Mouse (Mus musculus): ENCODE measurements around the gene Casp6. TPM values are rescaled to one million over a fixed set of nuclear protein-coding genes. Genes with fewer than 3 reads are reported as not detected.

The Casp6 gene
- polyA plus RNA-seq, 1 experiment from 2014 or later, result 20.4 TPM

GRCm38 (mm10) chr3:129886430-129886829 is 14.8 kb upstream of the Casp6 start:
- Histone ChIP-seq H3K4me3 (ENCODE audit: low read depth, low read length) (no peak overlapping the region), H3K4me1 (ENCODE audit: control insufficient read depth, insufficient read depth, low read length) (no peaks in the 10 kb centered on the region), H3K36me3 (ENCODE audit: control insufficient read depth, insufficient read depth, low read length) (peaks cover 3% of the 10 kb centered on the region), H3K9me3 (ENCODE audit: control insufficient read depth, low read length) (no peaks in the 10 kb centered on the region), H3K4me2 (ENCODE audit: low read depth, low read length) (no peak overlapping the region), H3K9ac (replicated peaks; ENCODE audit: low read depth, low read length) (no peak overlapping the region), H3K27ac (ENCODE audit: low read depth, low read length) (no peak overlapping the region), H3K27me3 (ENCODE audit: control insufficient read depth, insufficient read depth, low read length) (no peaks in the 10 kb centered on the region)
- 91% methylated on average over 5 of the region's 5 CpGs for WGBS
- no peak for ATAC-seq (ENCODE audit: low read depth)

- ATAC-seq (ENCODE audit: low read depth), result no peak
- H3K4me3 ChIP-seq (ENCODE audit: low read depth, low read length), result no peak overlapping the region
- no peak overlapping the region for H3K27ac ChIP-seq (ENCODE audit: low read depth, low read length)
- H3K36me3 ChIP-seq (ENCODE audit: control insufficient read depth, insufficient read depth, low read length), result peaks cover 3% of the 10 kb centered on the region
- no peaks in the 10 kb centered on the region for H3K4me1 ChIP-seq (ENCODE audit: control insufficient read depth, insufficient read depth, low read length)
- 90% methylated on average over 13 of the region's 13 CpGs for WGBS
- no peaks in the 10 kb centered on the region for H3K27me3 ChIP-seq (ENCODE audit: control insufficient read depth, insufficient read depth, low read length)
- no peak overlapping the region for H3K4me2 ChIP-seq (ENCODE audit: low read depth, low read length)
- H3K9ac ChIP-seq (replicated peaks; ENCODE audit: low read depth, low read length), result no peak overlapping the region
- H3K9me3 ChIP-seq (ENCODE audit: control insufficient read depth, low read length), result no peaks in the 10 kb centered on the region
These were observed 13.3 kb upstream of the Casp6 start for GRCm38 (mm10) chr3:129887779-129888517.

GRCm38 (mm10) chr3:129892003-129892402 is 9.2 kb upstream of the Casp6 start:
- WGBS, result 96% methylated on average over 5 of the region's 5 CpGs
- ATAC-seq (ENCODE audit: low read depth), result no peak
- H3K4me2 ChIP-seq (ENCODE audit: low read depth, low read length), result no peak overlapping the region

GRCm38 (mm10) chr3:129893143-129893542 is 8.1 kb upstream of the Casp6 start:
- Histone ChIP-seq H3K27ac (ENCODE audit: low read depth, low read length) (no peak overlapping the region), H3K4me1 (ENCODE audit: control insufficient read depth, insufficient read depth, low read length) (no peaks in the 10 kb centered on the region), H3K9ac (replicated peaks; ENCODE audit: low read depth, low read length) (no peak overlapping the region), H3K27me3 (ENCODE audit: control insufficient read depth, insufficient read depth, low read length) (no peaks in the 10 kb centered on the region), H3K9me3 (ENCODE audit: control insufficient read depth, low read length) (no peaks in the 10 kb centered on the region), H3K4me3 (ENCODE audit: low read depth, low read length) (no peak overlapping the region), H3K36me3 (ENCODE audit: control insufficient read depth, insufficient read depth, low read length) (peaks cover 3% of the 10 kb centered on the region), H3K4me2 (ENCODE audit: low read depth, low read length) (no peak overlapping the region)
- WGBS, result 95% methylated on average over 3 of the region's 3 CpGs
- ATAC-seq (ENCODE audit: low read depth), result no peak

More at GRCm38 (mm10) chr3:129892003-129892402, 9.2 kb upstream of the Casp6 start:
- no peaks in the 10 kb centered on the region for H3K27me3 ChIP-seq (ENCODE audit: control insufficient read depth, insufficient read depth, low read length)
- H3K4me1 ChIP-seq (ENCODE audit: control insufficient read depth, insufficient read depth, low read length), result no peaks in the 10 kb centered on the region
- H3K9ac ChIP-seq (replicated peaks; ENCODE audit: low read depth, low read length), result no peak overlapping the region
- no peaks in the 10 kb centered on the region for H3K9me3 ChIP-seq (ENCODE audit: control insufficient read depth, low read length)
- H3K27ac ChIP-seq (ENCODE audit: low read depth, low read length), result no peak overlapping the region
- no peak overlapping the region for H3K4me3 ChIP-seq (ENCODE audit: low read depth, low read length)
- H3K36me3 ChIP-seq (ENCODE audit: control insufficient read depth, insufficient read depth, low read length), result peaks cover 3% of the 10 kb centered on the region

GRCm38 (mm10) chr3:129896591-129896990 is 4.6 kb upstream of the Casp6 start:
- H3K4me1 ChIP-seq (ENCODE audit: control insufficient read depth, insufficient read depth, low read length), result no peaks in the 10 kb centered on the region
- no peak for ATAC-seq (ENCODE audit: low read depth)
- H3K9ac ChIP-seq (replicated peaks; ENCODE audit: low read depth, low read length), result no peak overlapping the region
- no peaks in the 10 kb centered on the region for H3K36me3 ChIP-seq (ENCODE audit: control insufficient read depth, insufficient read depth, low read length)
- H3K4me3 ChIP-seq (ENCODE audit: low read depth, low read length), result no peak overlapping the region
- H3K9me3 ChIP-seq (ENCODE audit: control insufficient read depth, low read length), result no peaks in the 10 kb centered on the region
- no peak overlapping the region for H3K27ac ChIP-seq (ENCODE audit: low read depth, low read length)
- WGBS, result 86% methylated on average over 6 of the region's 6 CpGs
- H3K4me2 ChIP-seq (ENCODE audit: low read depth, low read length), result no peak overlapping the region
- H3K27me3 ChIP-seq (ENCODE audit: control insufficient read depth, insufficient read depth, low read length), result no peaks in the 10 kb centered on the region

- H3K27me3 ChIP-seq (ENCODE audit: control insufficient read depth, insufficient read depth, low read length), result no peaks in the 10 kb centered on the region
- H3K27ac ChIP-seq (ENCODE audit: low read depth, low read length), result no peak overlapping the region
- ATAC-seq (ENCODE audit: low read depth), result no peak
- no peak overlapping the region for H3K9ac ChIP-seq (replicated peaks; ENCODE audit: low read depth, low read length)
- 66% methylated on average over 4 of the region's 4 CpGs for WGBS
- no peaks in the 10 kb centered on the region for H3K36me3 ChIP-seq (ENCODE audit: control insufficient read depth, insufficient read depth, low read length)
- H3K4me3 ChIP-seq (ENCODE audit: low read depth, low read length), result no peak overlapping the region
- no peak overlapping the region for H3K4me2 ChIP-seq (ENCODE audit: low read depth, low read length)
- H3K9me3 ChIP-seq (ENCODE audit: control insufficient read depth, low read length), result no peaks in the 10 kb centered on the region
- H3K4me1 ChIP-seq (ENCODE audit: control insufficient read depth, insufficient read depth, low read length), result no peaks in the 10 kb centered on the region
These were observed 2.3 kb upstream of the Casp6 start for GRCm38 (mm10) chr3:129898886-129899285.

- Histone ChIP-seq H3K4me1 (ENCODE audit: control insufficient read depth, insufficient read depth, low read length) (no peaks in the 10 kb centered on the region), H3K27me3 (ENCODE audit: control insufficient read depth, insufficient read depth, low read length) (no peaks in the 10 kb centered on the region)
These were observed 2.1 kb downstream of the Casp6 start for GRCm38 (mm10) chr3:129903369-129903768.

GRCm38 (mm10) chr3:129903866-129904265 is 2.6 kb downstream of the Casp6 start:
- H3K9ac ChIP-seq (replicated peaks; ENCODE audit: low read depth, low read length), result no peak overlapping the region
- H3K36me3 ChIP-seq (ENCODE audit: control insufficient read depth, insufficient read depth, low read length), result no peaks in the 10 kb centered on the region
- H3K27ac ChIP-seq (ENCODE audit: low read depth, low read length), result no peak overlapping the region
- 88% methylated on average over 8 of the region's 8 CpGs for WGBS
- H3K4me2 ChIP-seq (ENCODE audit: low read depth, low read length), result no peak overlapping the region
- ATAC-seq (ENCODE audit: low read depth), result no peak
- no peaks in the 10 kb centered on the region for H3K27me3 ChIP-seq (ENCODE audit: control insufficient read depth, insufficient read depth, low read length)
- H3K9me3 ChIP-seq (ENCODE audit: control insufficient read depth, low read length), result no peaks in the 10 kb centered on the region
- H3K4me1 ChIP-seq (ENCODE audit: control insufficient read depth, insufficient read depth, low read length), result no peaks in the 10 kb centered on the region
- no peak overlapping the region for H3K4me3 ChIP-seq (ENCODE audit: low read depth, low read length)

More at GRCm38 (mm10) chr3:129903369-129903768, 2.1 kb downstream of the Casp6 start:
- 93% methylated on average over 3 of the region's 3 CpGs for WGBS
- Histone ChIP-seq H3K9ac (replicated peaks; ENCODE audit: low read depth, low read length) (no peak overlapping the region), H3K9me3 (ENCODE audit: control insufficient read depth, low read length) (no peaks in the 10 kb centered on the region), H3K27ac (ENCODE audit: low read depth, low read length) (no peak overlapping the region), H3K4me3 (ENCODE audit: low read depth, low read length) (no peak overlapping the region), H3K4me2 (ENCODE audit: low read depth, low read length) (no peak overlapping the region), H3K36me3 (ENCODE audit: control insufficient read depth, insufficient read depth, low read length) (no peaks in the 10 kb centered on the region)
- ATAC-seq (ENCODE audit: low read depth), result no peak

GRCm38 (mm10) chr3:129904381-129905132 is 3.3 kb downstream of the Casp6 start:
- no peaks in the 10 kb centered on the region for H3K9me3 ChIP-seq (ENCODE audit: control insufficient read depth, low read length)
- H3K4me3 ChIP-seq (ENCODE audit: low read depth, low read length), result no peak overlapping the region
- WGBS, result 88% methylated on average over 7 of the region's 7 CpGs
- ATAC-seq (ENCODE audit: low read depth), result no peak
- H3K4me1 ChIP-seq (ENCODE audit: control insufficient read depth, insufficient read depth, low read length), result no peaks in the 10 kb centered on the region
- H3K9ac ChIP-seq (replicated peaks; ENCODE audit: low read depth, low read length), result no peak overlapping the region
- H3K4me2 ChIP-seq (ENCODE audit: low read depth, low read length), result no peak overlapping the region
- H3K27ac ChIP-seq (ENCODE audit: low read depth, low read length), result no peak overlapping the region
- H3K36me3 ChIP-seq (ENCODE audit: control insufficient read depth, insufficient read depth, low read length), result no peaks in the 10 kb centered on the region
- no peaks in the 10 kb centered on the region for H3K27me3 ChIP-seq (ENCODE audit: control insufficient read depth, insufficient read depth, low read length)
